Mouse (Mus musculus) heart, adult 2 months (tissue): ENCODE measurements around the gene Wrnip1. TPM values are rescaled to one million over a fixed set of nuclear protein-coding genes. Genes with fewer than 3 reads are reported as not detected.
"Not testable (repeated sequence)": the region's sequence is repeated elsewhere in the genome, so short reads cannot be mapped to it uniquely, and the experiment has no call there.

Experiments used
- DNase-seq, 2 experiments: peaks; one replicate each; pipeline ENCODE4 v3.0.0; 2021
- H3K27ac ChIP-seq: fragments of 200-600 bp; 2 replicates; pipeline ENCODE4 v1.8.1; 2022
- H3K27me3 ChIP-seq: fragments of 200-500 bp; 2 replicates; pipeline ENCODE4 v1.6.1; 2012; ENCODE audit warnings: mild to moderate bottlenecking, low read length, inconsistent platforms, mixed read lengths; ENCODE audit not compliant: control insufficient read depth, insufficient read depth
- H3K36me3 ChIP-seq: fragments of 200-500 bp; 2 replicates; pipeline ENCODE4 v1.6.1; 2012; ENCODE audit warnings: low read length, inconsistent platforms; ENCODE audit not compliant: control insufficient read depth, insufficient read depth
- H3K4me1 ChIP-seq: fragments of 200-500 bp; 2 replicates; pipeline ENCODE4 v1.6.1; 2011; ENCODE audit warnings: low read length; ENCODE audit not compliant: control insufficient read depth, insufficient read depth
- H3K4me3 ChIP-seq: fragments of 200-600 bp; 2 replicates; pipeline ENCODE4 v1.8.1; 2022
- H3K79me2 ChIP-seq: fragments of 200-500 bp; replicated peaks from 2 replicates; pipeline ENCODE4 v1.6.1; 2012; ENCODE audit warnings: mild to moderate bottlenecking, inconsistent platforms, low read length, moderate library complexity, mixed read lengths; ENCODE audit not compliant: control insufficient read depth, insufficient read depth
- H3K9ac ChIP-seq: fragments of 200-500 bp; 2 replicates; pipeline ENCODE4 v1.6.1; 2012; ENCODE audit warnings: low read depth, mild to moderate bottlenecking, control low read depth, inconsistent platforms, low read length, mixed read lengths
- CTCF ChIP-seq: fragments of 200-600 bp; IDR thresholded peaks from 2 replicates; pipeline ENCODE4 v1.8.1; 2022; ENCODE audit warnings: antibody characterized with exemption, mild to moderate bottlenecking, moderate library complexity
- EP300 ChIP-seq: fragments of 200-500 bp; IDR thresholded peaks from 2 replicates; pipeline ENCODE4 v1.6.1; 2011; ENCODE audit warnings: low read depth, low read length, control low read depth; ENCODE audit not compliant: insufficient read depth
- POLR2A ChIP-seq: fragments of 200-500 bp; IDR thresholded peaks from 2 replicates; pipeline ENCODE4 v1.6.1; 2011; ENCODE audit warnings: mild to moderate bottlenecking, low read depth, low read length, control low read depth; ENCODE audit not compliant: insufficient read depth
- WGBS: fragments of 180-500 bp; shearing (Covaris S2); methylation state at CpG from one replicate; pipeline ENCODE4 v1.1.7; 2018; 5-methylcytosine and 5-hydroxymethylcytosine counted together
- intact Hi-C: fragments of 180-260 bp; cut with DNase I; formaldehyde crosslinking; loops from one replicate; pipeline ENCODE4 v1.15.1; 2025
- polyA plus RNA-seq: library from polyadenylated mRNA; depleted of rRNA; stranded (reverse); fragments of >200 nt; gene quantifications from 2 replicates; pipeline ENCODE4 v1.2.3, GENCODE M21; 2012; rRNA removed
- total RNA-seq, 2 experiments: library from RNA; stranded (reverse); gene quantifications; 2 replicates each; pipeline ENCODE4 v1.2.3; 2021

Gene Wrnip1
- total and polyA plus RNA-seq, 3 experiments, result 17.4 to 21.7 (median 21.3) TPM

- TF ChIP-seq CTCF, result no peak
- no peak for TF ChIP-seq POLR2A
- TF ChIP-seq EP300, result no peak
- Histone ChIP-seq H3K79me2 (no peaks in the 10 kb centered on the region), H3K27me3 (no peaks in the 10 kb centered on the region), H3K4me1 (no peaks in the 10 kb centered on the region), H3K4me3 (no peak overlapping the region), H3K9ac (no peak overlapping the region), H3K36me3 (no peaks in the 10 kb centered on the region), H3K27ac (no peak overlapping the region)
- whole genome bisulfite sequencing, result 65% methylated on average over 2 of the region's 2 CpGs
- intact Hi-C loops, result no loop called here
- no peak for DNase-seq
These were observed 65.2 kb downstream of the Wrnip1 start for GRCm38 (mm10) chr13:32867030-32867429.

DNA sequence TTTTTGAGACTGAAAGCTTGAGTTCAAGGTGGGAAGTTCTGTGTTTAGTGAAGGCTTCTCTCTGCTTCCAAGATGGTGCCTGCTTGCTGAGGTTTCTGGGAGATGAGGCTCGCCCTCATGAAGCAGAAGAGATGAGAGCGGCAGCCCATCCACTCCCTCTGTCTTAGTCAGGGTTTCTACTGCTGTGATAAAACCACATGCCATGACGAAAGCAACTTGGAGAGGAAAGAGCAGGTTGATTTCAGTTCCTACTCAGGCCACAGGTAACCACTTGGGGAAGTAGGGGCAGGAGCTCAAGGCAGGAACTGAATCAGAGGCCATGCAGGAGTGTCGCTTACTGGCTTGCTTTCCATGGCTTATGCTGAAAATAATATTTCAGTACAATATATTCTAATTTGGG is 66.4 kb downstream of the Wrnip1 start:
- H3K27ac ChIP-seq, H3K9ac ChIP-seq, intact Hi-C loops, H3K4me1 ChIP-seq, H3K36me3 ChIP-seq, H3K4me3 ChIP-seq, H3K27me3 ChIP-seq, DNase-seq, H3K79me2 ChIP-seq: not testable (repeated sequence)
- 76% methylated on average over 4 of the region's 4 CpGs for WGBS

DNA sequence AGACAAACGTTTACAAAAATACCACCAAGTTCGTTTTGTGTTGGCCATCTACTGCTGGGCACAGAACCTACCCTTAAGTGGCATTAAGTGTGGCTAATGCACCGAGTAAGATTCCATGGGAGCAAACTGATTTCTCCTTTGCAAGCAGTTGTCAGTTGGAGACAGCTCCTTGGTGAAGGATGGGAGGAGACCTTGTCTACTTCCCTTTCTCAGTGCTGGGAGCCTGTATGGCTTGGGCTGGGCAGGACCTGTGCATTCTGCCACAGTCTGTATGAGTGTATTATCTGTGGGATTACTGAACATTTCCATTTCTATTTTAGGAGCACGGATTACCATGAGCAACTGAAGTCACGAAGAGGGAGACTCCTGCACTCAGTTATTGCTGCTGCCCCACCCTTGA is 67.0 kb downstream of the Wrnip1 start:
- H3K9ac ChIP-seq, result no peak overlapping the region
- intact Hi-C loops, result no loop called here
- H3K27ac ChIP-seq, result no peak overlapping the region
- no peaks in the 10 kb centered on the region for H3K4me1 ChIP-seq
- DNase-seq, result no peak
- H3K4me3 ChIP-seq, result no peak overlapping the region
- no peak for TF ChIP-seq POLR2A
- TF ChIP-seq CTCF, result no peak
- TF ChIP-seq EP300, result no peak
- no peaks in the 10 kb centered on the region for H3K27me3 ChIP-seq
- H3K36me3 ChIP-seq, result no peaks in the 10 kb centered on the region
- 37% methylated on average over 5 of the region's 5 CpGs for WGBS
- no peaks in the 10 kb centered on the region for H3K79me2 ChIP-seq

Other genes starting within 250 kb of the Wrnip1 start
- gene Mylk4, start 18.1 kb upstream of the Wrnip1 start, total RNA-seq, result 100 to 1,000 TPM; 262 to 290 TPM
- 59.5 and 115 TPM in 2 replicates for gene Mylk4, start 18.1 kb upstream of the Wrnip1 start, polyA plus RNA-seq
- gene D930007J09Rik, start 811 bp downstream of the Wrnip1 start, total RNA-seq, result not detected
- gene D930007J09Rik, start 811 bp downstream of the Wrnip1 start, polyA plus RNA-seq, result not detected in 2 replicates
- gene Serpinb1a, start 49.1 kb downstream of the Wrnip1 start, total RNA-seq, result 1 to 10 TPM; 4.4 to 5.7 TPM
- gene Serpinb1a, start 49.1 kb downstream of the Wrnip1 start, polyA plus RNA-seq, result 2.8 and 5.2 TPM in 2 replicates
- gene Serpinb1c, start 96.2 kb downstream of the Wrnip1 start, total RNA-seq, result 1 to 10 TPM; 2.0 to 3.5 TPM
- 0.18 TPM in 1 of 2 replicates, not detected in the other for gene Serpinb1c, start 96.2 kb downstream of the Wrnip1 start, polyA plus RNA-seq
- 10 to 100 TPM; 26.3 to 33.1 TPM for gene Serpinb6b, start 163.2 kb downstream of the Wrnip1 start, total RNA-seq
- 21.6 and 30.3 TPM in 2 replicates for gene Serpinb6b, start 163.2 kb downstream of the Wrnip1 start, polyA plus RNA-seq
- 1 to 10 TPM; 8.6 to 9.3 TPM for gene Serpinb9, start 201.2 kb downstream of the Wrnip1 start, total RNA-seq
- 6.0 and 11.9 TPM in 2 replicates for gene Serpinb9, start 201.2 kb downstream of the Wrnip1 start, polyA plus RNA-seq
- gene Serpinb9b, start 225.4 kb downstream of the Wrnip1 start, total RNA-seq, result under 1 TPM in 1 of 2 experiments, not detected in 1; 0.18 TPM
- gene Serpinb9b, start 225.4 kb downstream of the Wrnip1 start, polyA plus RNA-seq, result 0.20 and 0.47 TPM in 2 replicates